In genomic region chr8:71562751-71563150, GRCm38 (mm10) we compare ENCODE assay signal across 8 mouse cellular contexts. TPM values are rescaled to one million over a fixed set of nuclear protein-coding genes. Genes with fewer than 3 reads are reported as not detected.
DNase-seq lines count a peak whose midpoint lies in the region; ATAC-seq and TF ChIP-seq lines count a peak whose summit lies in the region.

No protein-coding gene starts in this region.

- H3K9ac ChIP-seq in embryonic facial prominence, embryonic 11.5 days (replicated peaks; ENCODE audit: low read length), result no peak overlapping the region; the same call in 1 of the 2 replicates
- H3K9ac ChIP-seq in liver, embryonic 14.5 days (replicated peaks), result no peak overlapping the region
- no peak overlapping the region for H3K9ac ChIP-seq in stomach, embryonic 14.5 days (replicated peaks; ENCODE audit: low read depth, low read length)

- H3K4me1 ChIP-seq in embryonic facial prominence, embryonic 11.5 days (ENCODE audit: control insufficient read depth, insufficient read depth, low read length), result peaks cover 6% of the 10 kb centered on the region; the same call in 1 of the 2 replicates
- H3K4me1 ChIP-seq in liver, embryonic 14.5 days (replicated peaks; ENCODE audit: control insufficient read depth in 2 of 2, insufficient read depth in 2 of 2, low read length in 1 of 2), result peaks cover 9 to 15% of the 10 kb centered on the region in 2 experiments; a peak in 3 of 4 replicates
- H3K4me1 ChIP-seq in stomach, embryonic 14.5 days (ENCODE audit: control insufficient read depth, insufficient read depth, low read length), result 0 out of 2 replicates have a peak, but pooled peaks cover 5% of the 10 kb centered on the region

- peak; percentile 75 to 80 for DNase-seq in left cerebral cortex, adult 18-20 months (ENCODE audit: low spot score in 2 of 2)
- DNase-seq in left cerebral cortex, adult 11 months (ENCODE audit: low spot score), result no peak
- DNase-seq in embryonic facial prominence, embryonic 11.5 days (ENCODE audit: low spot score), result peak; percentile 70
- DNase-seq in heart, adult 9 months (ENCODE audit: low spot score in 2 of 2), result peak; percentile 63 to 78
- peak; percentile 69 to 82 for DNase-seq in kidney, adult 8-10 months
- DNase-seq in liver, embryonic 14.5 days (ENCODE audit: low read depth in 3 of 3, low spot score in 3 of 3), result peak in 2 of 3 experiments; percentile 26 to 29
- DNase-seq in natural killer cell, adult 2 months (ENCODE audit: low spot score in 2 of 2), result peak; percentile 69 to 83

- H3K27me3 ChIP-seq in embryonic facial prominence, embryonic 11.5 days (ENCODE audit: control insufficient read depth, insufficient read depth, low read length), result peaks cover 48% of the 10 kb centered on the region
- H3K27me3 ChIP-seq in liver, embryonic 14.5 days (ENCODE audit: control insufficient read depth, insufficient read depth, low read length), result peaks cover 14% of the 10 kb centered on the region
- H3K27me3 ChIP-seq in stomach, embryonic 14.5 days (ENCODE audit: control insufficient read depth, insufficient read depth, low read length), result peaks cover 17% of the 10 kb centered on the region; the same call in 1 of the 2 replicates

- TF ChIP-seq EP300 in liver, embryonic 14.5 days (IDR thresholded peaks at IDR 0.05; ENCODE audit: low read depth), result no peak

- no peaks in the 10 kb centered on the region for H3K36me3 ChIP-seq in embryonic facial prominence, embryonic 11.5 days (replicated peaks; ENCODE audit: control insufficient read depth, insufficient read depth, low read depth, low read length)
- H3K36me3 ChIP-seq in liver, embryonic 14.5 days (replicated peaks; ENCODE audit: control insufficient read depth, insufficient read depth, low read depth), result no peaks in the 10 kb centered on the region
- no peaks in the 10 kb centered on the region for H3K36me3 ChIP-seq in stomach, embryonic 14.5 days (ENCODE audit: control insufficient read depth, insufficient read depth, low read length)

- under 1% methylated on average over 33 of the region's 33 CpGs for WGBS in embryonic facial prominence, embryonic 11.5 days
- WGBS in liver, embryonic 14.5 days (ENCODE audit: insufficient replicate concordance), result under 1% methylated on average over 33 of the region's 33 CpGs
- WGBS in stomach, embryonic 14.5 days, result under 1% methylated on average over 33 of the region's 33 CpGs

- no peak overlapping the region for H3K27ac ChIP-seq in embryonic facial prominence, embryonic 11.5 days (replicated peaks; ENCODE audit: low read depth, low read length)
- H3K27ac ChIP-seq in liver, embryonic 14.5 days, result no peak overlapping the region
- no peak overlapping the region for H3K27ac ChIP-seq in stomach, embryonic 14.5 days (ENCODE audit: low read length)

- no peak for ATAC-seq in embryonic facial prominence, embryonic 11.5 days (replicated peaks; ENCODE audit: insufficient number of reproducible peaks, low FRiP score, low TSS enrichment, low read depth)
- peak; percentile 40 for ATAC-seq in liver, embryonic 14.5 days (ENCODE audit: insufficient read depth)
- ATAC-seq in stomach, embryonic 14.5 days (ENCODE audit: insufficient number of reproducible peaks, insufficient read depth, low FRiP score, low read depth), result no peak

- peak overlapping the region; percentile 26 for H3K4me2 ChIP-seq in embryonic facial prominence, embryonic 11.5 days (ENCODE audit: low read depth, low read length)
- H3K4me2 ChIP-seq in liver, embryonic 14.5 days (ENCODE audit: low read depth), result peak overlapping the region; percentile 37
- peak overlapping the region; percentile 43 for H3K4me2 ChIP-seq in stomach, embryonic 14.5 days (replicated peaks; ENCODE audit: low read depth, low read length)

- H3K9me3 ChIP-seq in embryonic facial prominence, embryonic 11.5 days (replicated peaks; ENCODE audit: control insufficient read depth, low read length), result peaks cover 3% of the 10 kb centered on the region
- no peaks in the 10 kb centered on the region; the same call in 1 of the 2 replicates for H3K9me3 ChIP-seq in liver, embryonic 14.5 days (ENCODE audit: control insufficient read depth, low read length)
- 0 out of 2 replicates have a peak, but pooled peaks cover 2% of the 10 kb centered on the region for H3K9me3 ChIP-seq in stomach, embryonic 14.5 days (ENCODE audit: control insufficient read depth, low read depth, low read length)

- peak overlapping the region; percentile 16; the same call in 1 of the 2 replicates for H3K4me3 ChIP-seq in embryonic facial prominence, embryonic 11.5 days (ENCODE audit: low read depth, low read length)
- no peak overlapping the region; a peak in 1 of 4 replicates for H3K4me3 ChIP-seq in liver, embryonic 14.5 days (ENCODE audit: insufficient read depth in 1 of 2, low read depth in 2 of 2, low read length in 2 of 2)
- peak overlapping the region; percentile 10; the same call in 1 of the 2 replicates for H3K4me3 ChIP-seq in stomach, embryonic 14.5 days (ENCODE audit: low read depth, low read length)

- TF ChIP-seq CTCF in liver, embryonic 14.5 days (IDR thresholded peaks at IDR 0.05; ENCODE audit: low read depth), result peak; percentile 78

RNA-seq across cellular contexts. Expression of gene Nxnl1, which starts 3.6 kb away (rescaled TPM):
- under 1 TPM in 1 of 2 experiments, not detected in 1; 0.26 TPM for total RNA-seq in left cerebral cortex, adult 18-20 months (2021)
- polyA plus RNA-seq in embryonic facial prominence, embryonic 11.5 days (2014; fragmentation: Nextera tagmentation; extraction: Ambion mirVana), result 0.17 TPM in 1 of 2 replicates, not detected in the other
- polyA plus RNA-seq in liver, embryonic 14.5 days (2012; rRNA removed), result not detected in 2 replicates
- polyA plus RNA-seq in liver, embryonic 14.5 days (2014; fragmentation: Nextera tagmentation; extraction: Ambion mirVana), result 0.06 TPM in 2 replicates
- polyA plus RNA-seq in stomach, embryonic 14.5 days (2014; fragmentation: Nextera tagmentation; extraction: Ambion mirVana), result not detected in 2 replicates

RNA-seq across cellular contexts. Expression of gene Tmem221, which starts 4.1 kb away (rescaled TPM):
- total RNA-seq in left cerebral cortex, adult 18-20 months (2021), result under 1 TPM; 0.21 to 0.23 TPM
- 0.13 and 0.31 TPM in 2 replicates for polyA plus RNA-seq in embryonic facial prominence, embryonic 11.5 days (2014; fragmentation: Nextera tagmentation; extraction: Ambion mirVana)
- 0.13 and 0.25 TPM in 2 replicates for polyA plus RNA-seq in liver, embryonic 14.5 days (2012; rRNA removed)
- polyA plus RNA-seq in liver, embryonic 14.5 days (2014; fragmentation: Nextera tagmentation; extraction: Ambion mirVana), result 0.37 and 0.39 TPM in 2 replicates
- 1.4 and 1.9 TPM in 2 replicates for polyA plus RNA-seq in stomach, embryonic 14.5 days (2014; fragmentation: Nextera tagmentation; extraction: Ambion mirVana)

RNA-seq across cellular contexts. Expression of gene Slc27a1, which starts 5.9 kb away (rescaled TPM):
- total RNA-seq in left cerebral cortex, adult 18-20 months (2021), result 100 to 1,000 TPM in 1 of 2 experiments, 10 to 100 TPM in 1; 86.2 to 100 TPM
- 11.2 and 14.4 TPM in 2 replicates for polyA plus RNA-seq in embryonic facial prominence, embryonic 11.5 days (2014; fragmentation: Nextera tagmentation; extraction: Ambion mirVana)
- 1.9 and 2.4 TPM in 2 replicates for polyA plus RNA-seq in liver, embryonic 14.5 days (2012; rRNA removed)
- polyA plus RNA-seq in liver, embryonic 14.5 days (2014; fragmentation: Nextera tagmentation; extraction: Ambion mirVana), result 0.28 and 0.71 TPM in 2 replicates
- 28.2 and 29.4 TPM in 2 replicates for polyA plus RNA-seq in stomach, embryonic 14.5 days (2014; fragmentation: Nextera tagmentation; extraction: Ambion mirVana)

RNA-seq across cellular contexts. Expression of gene Mvb12a, which starts 20.0 kb away (rescaled TPM):
- total RNA-seq in left cerebral cortex, adult 18-20 months (2021), result 10 to 100 TPM; 35.5 to 36.6 TPM
- 53.4 and 62.2 TPM in 2 replicates for polyA plus RNA-seq in embryonic facial prominence, embryonic 11.5 days (2014; fragmentation: Nextera tagmentation; extraction: Ambion mirVana)
- polyA plus RNA-seq in liver, embryonic 14.5 days (2012; rRNA removed), result 21.1 and 25.6 TPM in 2 replicates
- polyA plus RNA-seq in liver, embryonic 14.5 days (2014; fragmentation: Nextera tagmentation; extraction: Ambion mirVana), result 31.1 and 35.2 TPM in 2 replicates
- 103 and 105 TPM in 2 replicates for polyA plus RNA-seq in stomach, embryonic 14.5 days (2014; fragmentation: Nextera tagmentation; extraction: Ambion mirVana)

RNA-seq across cellular contexts. Expression of gene Bst2, which starts 25.5 kb away (rescaled TPM):
- 1 to 10 TPM; 4.7 to 6.9 TPM for total RNA-seq in left cerebral cortex, adult 18-20 months (2021)
- 3.5 and 4.3 TPM in 2 replicates for polyA plus RNA-seq in embryonic facial prominence, embryonic 11.5 days (2014; fragmentation: Nextera tagmentation; extraction: Ambion mirVana)
- 41.1 and 44.4 TPM in 2 replicates for polyA plus RNA-seq in liver, embryonic 14.5 days (2012; rRNA removed)
- 12.2 and 14.2 TPM in 2 replicates for polyA plus RNA-seq in liver, embryonic 14.5 days (2014; fragmentation: Nextera tagmentation; extraction: Ambion mirVana)
- polyA plus RNA-seq in stomach, embryonic 14.5 days (2014; fragmentation: Nextera tagmentation; extraction: Ambion mirVana), result 7.6 and 10.9 TPM in 2 replicates

Comparison
In these comparisons a context has a peak if more than half of its experiments do, and no peak if none do; other contexts are left out.
1. H3K4me3 ChIP-seq: peak in embryonic facial prominence, embryonic 11.5 days (single experiment) and stomach, embryonic 14.5 days (single experiment); none in liver, embryonic 14.5 days (0 of 2).
2. Peak in every context shown above with its lines, with median percentiles within 50 percentile points of each other: H3K4me2 ChIP-seq.